Mouse (Mus musculus): ENCODE results near the gene Zfp367. TPM values are rescaled to one million over a fixed set of nuclear protein-coding genes. Genes with fewer than 3 reads are reported as not detected.

Zfp367 gene
- total RNA-seq, 2 experiments from 2014 or later, result 13.4 to 14.4 TPM

DNA sequence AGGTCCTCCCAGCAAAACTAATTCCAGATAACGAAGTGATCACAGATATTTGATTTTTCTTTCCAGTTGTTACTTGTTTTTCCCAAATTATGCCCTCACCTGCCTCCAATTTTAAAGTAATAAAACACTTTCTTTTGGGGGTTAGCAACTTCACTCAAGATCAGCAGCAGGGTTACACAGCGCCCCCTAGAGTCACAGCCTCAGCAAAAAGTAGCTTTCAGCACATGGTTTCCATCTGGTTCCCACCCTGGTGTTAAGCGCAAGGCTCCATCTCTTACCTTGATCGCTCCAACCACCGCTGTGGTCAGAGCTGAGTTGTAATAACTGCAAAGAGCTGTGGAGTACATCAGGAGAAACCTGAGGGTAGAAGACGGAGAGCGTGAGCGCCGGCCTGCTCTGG is 54.0 kb downstream of the Zfp367 start:
- intact Hi-C loops (cut with DNase I), result no loop called here
- peak; percentile 20 to 32 for DNase-seq (ENCODE audit: low spot score in 2 of 2)

GRCm38 (mm10) chr13:64093341-64093740 is 59.7 kb downstream of the Zfp367 start:
- DNase-seq (ENCODE audit: low spot score in 2 of 2), result peak; percentile 80 to 88
- intact Hi-C loops (cut with DNase I), result no loop called here

DNA sequence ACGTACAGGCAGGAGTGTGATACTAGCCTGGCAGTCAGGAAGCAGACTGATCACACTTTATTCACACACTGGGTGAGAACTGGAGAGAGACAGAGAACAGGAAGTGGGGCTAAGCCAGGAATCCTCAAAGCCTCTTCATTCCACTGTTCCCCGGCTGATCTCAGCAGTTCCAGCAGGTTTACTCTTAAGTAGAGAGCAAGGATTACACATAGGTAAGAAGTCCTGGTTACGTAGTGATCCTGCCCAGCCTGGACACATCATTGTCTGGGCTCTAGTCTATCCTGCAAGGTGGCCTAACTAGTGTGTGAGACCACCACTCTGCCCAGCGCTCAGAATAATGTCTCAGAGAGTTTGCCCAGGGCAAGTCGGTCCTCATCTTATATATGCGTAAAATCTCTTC is 60.2 kb downstream of the Zfp367 start:
- peak in 1 of 2 experiments; percentile 18 for DNase-seq (ENCODE audit: low spot score in 2 of 2)
- intact Hi-C loops (cut with DNase I), result no loop called here

- intact Hi-C loops (cut with DNase I), result no loop called here
- DNase-seq (ENCODE audit: low spot score in 2 of 2), result no peak
Observed at GRCm38 (mm10) chr13:64092141-64092540, 60.9 kb downstream of the Zfp367 start.

GRCm38 (mm10) chr13:64091006-64091405 is 62.0 kb downstream of the Zfp367 start:
- DNase-seq (ENCODE audit: low spot score in 2 of 2), result no peak
- intact Hi-C loops (cut with DNase I), result no loop called here

DNA sequence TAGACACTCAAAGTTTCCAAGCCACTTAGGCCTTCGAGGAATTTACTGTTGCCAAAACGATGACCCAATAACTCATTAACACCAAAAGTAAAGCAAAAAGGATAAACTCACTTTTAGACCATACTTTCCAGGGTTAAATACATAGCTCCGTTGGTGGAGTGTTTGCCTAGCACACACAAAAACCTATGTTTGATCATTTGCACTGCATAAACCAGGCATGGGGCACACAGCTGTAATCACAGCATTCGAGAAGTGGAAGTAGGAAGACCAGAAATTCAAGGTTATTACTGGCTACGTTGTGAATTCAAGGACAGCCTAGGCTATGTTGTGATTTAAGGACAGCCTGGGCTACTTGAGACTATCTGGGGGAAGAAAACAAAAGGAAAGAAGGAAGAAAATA is 62.7 kb downstream of the Zfp367 start:
- intact Hi-C loops (cut with DNase I), result no loop called here
- no peak for DNase-seq (ENCODE audit: low spot score in 2 of 2)

- intact Hi-C loops (cut with DNase I), result loop anchor here (5.0 kb wide), 1 partner anchor 52 kb away; no protein-coding TSS in a partner anchor
Observed at GRCm38 (mm10) chr13:64089130-64089529, 63.9 kb downstream of the Zfp367 start, which contains the start of gene Hsd17b3. Gene Hsd17b3 (minus strand): TSS chr13:64089230.

GRCm38 (mm10) chr13:64088057-64088456 is 64.9 kb downstream of the Zfp367 start:
- intact Hi-C loops (cut with DNase I), result loop anchor here (5.0 kb wide), 1 partner anchor 51 kb away; no protein-coding TSS in a partner anchor
- DNase-seq (ENCODE audit: low spot score in 2 of 2), result no peak

More at GRCm38 (mm10) chr13:64089130-64089529, 63.9 kb downstream of the Zfp367 start, which contains the start of gene Hsd17b3:
- no peak for DNase-seq (ENCODE audit: low spot score in 2 of 2)

DNA sequence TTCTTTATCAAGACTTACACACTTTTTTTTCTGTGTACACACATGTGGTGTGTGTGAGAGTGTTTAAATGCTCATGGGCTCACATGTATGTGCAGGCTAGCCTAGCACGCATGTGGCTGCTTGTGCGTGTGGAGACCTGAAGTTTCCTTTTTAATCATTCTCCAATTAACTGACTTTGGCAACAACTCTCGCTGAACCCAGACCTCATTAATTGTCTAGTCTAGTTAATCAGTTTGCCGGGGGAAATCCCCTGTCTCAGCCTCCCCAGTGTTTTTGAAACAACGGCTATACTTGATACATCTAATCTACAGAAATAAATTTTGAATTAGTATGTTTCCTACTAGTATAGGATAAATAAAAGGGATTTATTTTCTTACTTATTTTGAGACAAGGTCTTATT is 67.0 kb downstream of the Zfp367 start:
- DNase-seq (ENCODE audit: low spot score in 2 of 2), result no peak
- intact Hi-C loops (cut with DNase I), result loop anchor here (5.0 kb wide), 1 partner anchor 49 kb away; no protein-coding TSS in a partner anchor

GRCm38 (mm10) chr13:64083331-64083730 is 69.7 kb downstream of the Zfp367 start:
- intact Hi-C loops (cut with DNase I), result no loop called here
- DNase-seq (ENCODE audit: low spot score in 2 of 2), result no peak

Other genes starting within 250 kb of the Zfp367 start
- gene Hsd17b3, start 64.0 kb downstream of the Zfp367 start, total RNA-seq (2021), result not detected
- 1 to 10 TPM in 1 of 2 experiments, under 1 TPM in 1; 0.90 to 1.9 TPM for gene Slc35d2, start 23.8 kb downstream of the Zfp367 start, total RNA-seq (2021)
- 100 to 1,000 TPM; 158 to 167 TPM for gene Habp4, start 8.6 kb upstream of the Zfp367 start, total RNA-seq (2021)
- gene Cdc14b, start 122.1 kb upstream of the Zfp367 start, total RNA-seq (2021), result 1 to 10 TPM; 4.6 to 6.0 TPM
- 10 to 100 TPM; 10.5 to 15.0 TPM for gene Aaed1, start 159.5 kb upstream of the Zfp367 start, total RNA-seq (2021)
- 100 to 1,000 TPM; 179 to 186 TPM for gene Ctsl, start 217.7 kb upstream of the Zfp367 start, total RNA-seq (2021)

All from left cerebral cortex, postnatal 14 days (tissue).